Mouse (Mus musculus): ENCODE results near the gene Golm1.

Gene Golm1

GRCm38 (mm10) chr13:59674761-59675150 lies 855 bp downstream of the Golm1 start:
- no peak for DNase-seq

- DNase-seq, result no peak
These were observed 1.4 kb downstream of the Golm1 start for GRCm38 (mm10) chr13:59674215-59674614.

GRCm38 (mm10) chr13:59673597-59673996 lies 2.0 kb downstream of the Golm1 start:
- no peak for DNase-seq

- DNase-seq, result no peak
These were observed 3.4 kb downstream of the Golm1 start for GRCm38 (mm10) chr13:59672248-59672647.

- DNase-seq, result no peak
These were observed 4.1 kb downstream of the Golm1 start for GRCm38 (mm10) chr13:59671521-59671920.

- no peak for DNase-seq
These were observed 5.7 kb downstream of the Golm1 start for GRCm38 (mm10) chr13:59669946-59670345.

- DNase-seq, result no peak
These were observed 7.0 kb downstream of the Golm1 start for GRCm38 (mm10) chr13:59668501-59669093.

GRCm38 (mm10) chr13:59667763-59668162 lies 7.8 kb downstream of the Golm1 start:
- DNase-seq, result no peak

- no peak for DNase-seq
These were observed 11.5 kb downstream of the Golm1 start for GRCm38 (mm10) chr13:59663939-59664712.

- no peak for DNase-seq
These were observed 13.6 kb downstream of the Golm1 start for GRCm38 (mm10) chr13:59661966-59662365.

- DNase-seq, result no peak
These were observed 14.2 kb downstream of the Golm1 start for GRCm38 (mm10) chr13:59661387-59661786.

- no peak for DNase-seq
These were observed 15.2 kb downstream of the Golm1 start for GRCm38 (mm10) chr13:59660371-59660770.

GRCm38 (mm10) chr13:59657781-59658180 lies 17.8 kb downstream of the Golm1 start:
- no peak for DNase-seq

- no peak for DNase-seq
These were observed 18.6 kb downstream of the Golm1 start for GRCm38 (mm10) chr13:59656975-59657388.

GRCm38 (mm10) chr13:59656316-59656832 lies 19.2 kb downstream of the Golm1 start:
- DNase-seq, result no peak

GRCm38 (mm10) chr13:59655718-59656315 lies 19.8 kb downstream of the Golm1 start:
- DNase-seq, result no peak

- no peak for DNase-seq
These were observed 21.1 kb downstream of the Golm1 start for GRCm38 (mm10) chr13:59654465-59654864.

GRCm38 (mm10) chr13:59653136-59653535 lies 22.5 kb downstream of the Golm1 start:
- DNase-seq, result no peak

- DNase-seq, result no peak
These were observed 23.0 kb downstream of the Golm1 start for GRCm38 (mm10) chr13:59652651-59653050.

- DNase-seq, result no peak
These were observed 25.8 kb downstream of the Golm1 start for GRCm38 (mm10) chr13:59649781-59650180.

- DNase-seq, result no peak
These were observed 27.0 kb downstream of the Golm1 start for GRCm38 (mm10) chr13:59648598-59648997.

- DNase-seq, result no peak
These were observed 28.1 kb downstream of the Golm1 start for GRCm38 (mm10) chr13:59647484-59647883.

GRCm38 (mm10) chr13:59646674-59647244 lies 28.9 kb downstream of the Golm1 start:
- DNase-seq, result no peak

GRCm38 (mm10) chr13:59645491-59645890 lies 30.1 kb downstream of the Golm1 start:
- no peak for DNase-seq
